Mouse (Mus musculus) cerebellum, postnatal 14 days (tissue): Measurements from ENCODE around the gene Olfr1295.

Experiments used
- DNase-seq, 2 experiments: peaks; one replicate each; pipeline ENCODE4 v3.0.0; 2021; ENCODE audit warnings: mixed read lengths in 2 of 2

Olfr1295 gene

DNA sequence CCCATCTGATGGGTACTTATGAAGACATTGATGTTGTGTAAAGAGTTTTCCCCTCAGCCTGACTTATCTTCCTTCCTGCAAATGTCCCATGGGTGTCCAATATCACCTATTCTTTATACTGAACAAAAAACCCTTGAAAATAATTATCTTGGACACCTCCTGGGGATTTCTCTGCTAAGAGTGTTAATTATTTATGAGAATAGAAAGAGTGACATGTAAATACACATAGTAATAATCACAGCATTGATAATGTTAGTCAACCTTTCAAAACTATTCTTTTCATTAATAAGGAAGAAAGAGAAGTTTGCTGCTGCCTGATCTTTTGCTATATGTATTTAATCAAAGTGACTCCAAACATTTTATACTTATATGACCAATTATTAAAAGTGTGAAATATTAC is at the start of gene Olfr1295:
TSS of gene Olfr1295 (minus strand) at position 101 of the 400 bp plus-strand sequence.
- DNase-seq, result no peak

- DNase-seq, result no peak
Observed at GRCm38 (mm10) chr2:111540191-111540590, 29.3 kb downstream of the Olfr1295 start, which contains the start of gene Olfr1294. Gene Olfr1294 (minus strand): TSS chr2:111540291.

DNA sequence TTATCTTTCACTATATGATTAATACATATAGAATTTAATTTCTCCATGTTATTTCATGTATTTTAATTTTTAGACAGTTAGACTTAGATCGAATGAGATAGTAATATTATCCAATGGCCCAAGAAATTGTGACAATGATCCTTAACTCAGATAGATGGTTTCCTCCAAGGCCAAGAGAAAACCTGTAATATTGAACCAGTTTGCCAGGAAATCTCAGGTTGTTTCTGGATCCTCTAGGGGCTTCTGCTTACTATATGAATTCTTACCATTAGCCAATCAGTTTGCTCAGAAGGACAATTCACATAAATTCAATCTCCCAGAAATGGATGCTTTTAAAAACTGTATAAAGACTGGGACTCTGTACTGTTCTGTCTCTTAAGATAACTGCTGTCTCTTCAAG is 44.6 kb downstream of the Olfr1295 start, which contains the start of gene Olfr1293-ps:
TSS of gene Olfr1293-ps (plus strand) at position 301 of the 400 bp plus-strand sequence.
- no peak for DNase-seq

DNA sequence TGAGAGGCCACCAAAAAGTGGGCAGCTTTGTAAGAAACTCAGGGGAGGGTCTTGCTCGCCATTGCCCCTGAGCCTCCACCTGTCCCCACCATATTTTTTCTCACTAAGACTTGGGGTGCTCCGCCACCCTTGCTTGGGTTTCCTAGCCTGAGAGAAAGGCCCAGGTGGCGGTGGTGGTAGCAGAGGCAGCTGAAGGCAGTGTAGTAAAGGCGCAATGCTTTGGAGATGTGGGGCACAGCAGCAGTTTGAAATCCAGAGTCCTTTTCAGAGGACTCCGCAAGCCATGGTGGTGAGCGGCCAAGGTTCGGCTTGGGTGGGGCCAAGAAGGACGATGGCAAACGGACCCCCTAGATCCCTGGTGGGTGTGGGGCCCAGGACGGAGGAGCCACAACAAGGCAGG is 52.0 kb downstream of the Olfr1295 start:
- DNase-seq, result no peak
